Mouse (Mus musculus): ENCODE results near the gene Msrb1. TPM values are rescaled to one million over a fixed set of nuclear protein-coding genes. Genes with fewer than 3 reads are reported as not detected.
A peak's percentile ranks its signal among the peaks of the same experiment; 100 is the strongest.
"Not testable (repeated sequence)": the region's sequence is repeated elsewhere in the genome, so short reads cannot be mapped to it uniquely, and the experiment has no call there.

The Msrb1 gene
- polyA plus RNA-seq, 1 experiment: 80.8 TPM

GRCm38 (mm10) chr17:24699473-24699872 is 37.0 kb upstream of the Msrb1 start:
- Histone ChIP-seq H3K4me3 (ENCODE audit: insufficient read depth, low read length) (no peak overlapping the region), H3K27ac (ENCODE audit: insufficient read depth, low read length) (no peak overlapping the region), H3K4me1 (ENCODE audit: control insufficient read depth, insufficient read depth, low read length) (no peaks in the 10 kb centered on the region)
- no peak for TF ChIP-seq POLR2A (IDR thresholded peaks at IDR 0.05; ENCODE audit: low read depth, low read length)
- TF ChIP-seq CTCF (IDR thresholded peaks at IDR 0.05; ENCODE audit: borderline replicate concordance, insufficient read depth, low read length): no peak

- Histone ChIP-seq H3K4me1 (ENCODE audit: control insufficient read depth, insufficient read depth, low read length) (no peaks in the 10 kb centered on the region; the same call in 1 of the 2 replicates), H3K27ac (ENCODE audit: insufficient read depth, low read length) (no peak overlapping the region), H3K4me3 (ENCODE audit: insufficient read depth, low read length) (no peak overlapping the region)
- no peak for TF ChIP-seq CTCF (IDR thresholded peaks at IDR 0.05; ENCODE audit: borderline replicate concordance, insufficient read depth, low read length)
- TF ChIP-seq POLR2A (IDR thresholded peaks at IDR 0.05; ENCODE audit: low read depth, low read length): no peak
Observed at GRCm38 (mm10) chr17:24701251-24701650, 35.2 kb upstream of the Msrb1 start.

DNA sequence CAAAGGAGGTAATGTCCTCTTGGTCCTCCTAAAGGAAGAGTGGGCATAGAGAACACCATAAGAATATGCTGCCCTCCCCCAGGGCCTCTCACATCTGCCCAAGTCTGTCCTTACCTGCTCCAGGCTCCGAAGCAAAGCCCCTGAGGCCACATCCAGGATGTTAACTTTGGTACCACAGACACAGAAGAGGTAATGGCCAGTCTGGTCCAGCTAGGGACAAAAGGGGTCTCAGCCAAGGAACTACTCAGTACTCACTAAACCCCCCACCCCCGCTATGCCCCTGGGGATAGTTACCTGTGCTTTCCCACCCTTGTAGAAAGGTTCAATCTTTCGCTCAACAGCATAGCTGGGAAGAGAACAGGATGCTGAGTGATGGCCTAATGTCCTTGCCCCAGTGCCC is 30.6 kb upstream of the Msrb1 start:
- Histone ChIP-seq H3K27ac (ENCODE audit: insufficient read depth, low read length) (no peak overlapping the region), H3K4me1 (ENCODE audit: control insufficient read depth, insufficient read depth, low read length) (no peaks in the 10 kb centered on the region; the same call in 1 of the 2 replicates), H3K4me3 (ENCODE audit: insufficient read depth, low read length) (no peak overlapping the region)
- no peak for TF ChIP-seq POLR2A (IDR thresholded peaks at IDR 0.05; ENCODE audit: low read depth, low read length)
- TF ChIP-seq CTCF (IDR thresholded peaks at IDR 0.05; ENCODE audit: borderline replicate concordance, insufficient read depth, low read length): no peak

GRCm38 (mm10) chr17:24706982-24707800 is 29.3 kb upstream of the Msrb1 start, which contains the start of gene Tbl3:
Gene Tbl3, minus strand, starts transcription at chr17:24707660.
- TF ChIP-seq POLR2A (IDR thresholded peaks at IDR 0.05; ENCODE audit: low read depth, low read length) (peak; percentile 93), CTCF (IDR thresholded peaks at IDR 0.05; ENCODE audit: borderline replicate concordance, insufficient read depth, low read length) (no peak)
- Histone ChIP-seq H3K4me3 (ENCODE audit: insufficient read depth, low read length) (peak within 1 kb of the TSS; percentile 63), H3K4me1 (ENCODE audit: control insufficient read depth, insufficient read depth, low read length) (no peaks in the 10 kb centered on the region; the same call in 1 of the 2 replicates), H3K27ac (ENCODE audit: insufficient read depth, low read length) (peak within 1 kb of the TSS; percentile 15)

GRCm38 (mm10) chr17:24707801-24708425 is 28.5 kb upstream of the Msrb1 start:
- no peaks in the 10 kb centered on the region; the same call in 1 of the 2 replicates for H3K4me1 ChIP-seq (ENCODE audit: control insufficient read depth, insufficient read depth, low read length)
- peak overlapping the region; percentile 63 for H3K4me3 ChIP-seq (ENCODE audit: insufficient read depth, low read length)
- H3K27ac ChIP-seq (ENCODE audit: insufficient read depth, low read length): peak overlapping the region; percentile 15
- TF ChIP-seq POLR2A (IDR thresholded peaks at IDR 0.05; ENCODE audit: low read depth, low read length) (no peak), CTCF (IDR thresholded peaks at IDR 0.05; ENCODE audit: borderline replicate concordance, insufficient read depth, low read length) (no peak)

- no peak overlapping the region for H3K27ac ChIP-seq (ENCODE audit: insufficient read depth, low read length)
- no peaks in the 10 kb centered on the region; the same call in 1 of the 2 replicates for H3K4me1 ChIP-seq (ENCODE audit: control insufficient read depth, insufficient read depth, low read length)
- TF ChIP-seq CTCF (IDR thresholded peaks at IDR 0.05; ENCODE audit: borderline replicate concordance, insufficient read depth, low read length) (no peak), POLR2A (IDR thresholded peaks at IDR 0.05; ENCODE audit: low read depth, low read length) (no peak)
- no peak overlapping the region for H3K4me3 ChIP-seq (ENCODE audit: insufficient read depth, low read length)
Observed at GRCm38 (mm10) chr17:24708646-24709045, 27.8 kb upstream of the Msrb1 start.

DNA sequence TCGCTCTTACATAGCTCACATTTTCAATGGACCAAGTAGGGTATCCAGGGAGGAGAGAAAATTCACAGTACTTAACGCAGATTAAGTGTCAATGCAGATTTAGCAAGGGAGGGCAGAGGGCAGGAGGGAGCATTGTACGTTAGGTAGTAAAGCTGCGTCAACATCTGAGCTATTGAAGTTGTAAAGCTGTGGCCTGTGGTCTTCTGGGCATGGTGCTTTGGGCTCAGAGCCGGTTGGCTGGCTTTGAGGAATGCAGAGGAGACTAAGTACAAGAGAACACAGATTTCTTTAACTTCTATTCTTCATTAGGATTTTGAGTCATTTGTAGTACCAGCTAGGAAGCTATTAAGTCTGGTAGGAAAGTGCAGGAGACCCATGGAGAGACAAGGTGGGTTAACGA is 20.9 kb upstream of the Msrb1 start:
- TF ChIP-seq POLR2A (IDR thresholded peaks at IDR 0.05; ENCODE audit: low read depth, low read length): no peak
- TF ChIP-seq CTCF (IDR thresholded peaks at IDR 0.05; ENCODE audit: borderline replicate concordance, insufficient read depth, low read length): no peak
- H3K4me1 ChIP-seq (ENCODE audit: control insufficient read depth, insufficient read depth, low read length): no peaks in the 10 kb centered on the region
- no peak overlapping the region for H3K4me3 ChIP-seq (ENCODE audit: insufficient read depth, low read length)
- H3K27ac ChIP-seq (ENCODE audit: insufficient read depth, low read length): no peak overlapping the region

DNA sequence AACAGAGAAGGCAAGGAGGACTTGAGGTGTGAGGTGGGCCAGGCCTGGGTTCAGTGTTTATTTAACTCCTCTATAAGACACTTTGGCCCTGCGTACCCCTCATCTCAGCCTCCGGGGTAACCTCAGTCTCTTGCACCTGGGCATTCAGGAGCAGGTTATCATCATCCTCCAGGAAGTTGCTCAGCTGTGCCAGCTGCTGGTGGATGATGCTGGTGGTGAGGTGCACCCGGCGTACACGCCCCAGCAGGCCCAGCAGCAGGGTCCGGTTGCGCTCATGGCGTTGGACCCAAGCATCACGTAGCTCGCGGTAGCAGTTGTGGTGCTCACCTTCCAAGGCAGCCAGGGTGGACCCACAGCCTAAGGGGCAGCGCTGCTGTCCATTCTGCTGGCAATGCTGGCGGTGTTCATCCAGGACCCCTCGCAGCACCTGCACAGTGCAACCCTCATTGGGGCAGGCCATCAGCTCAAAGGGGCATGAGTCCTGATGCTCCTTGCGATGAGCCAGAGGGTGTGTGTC is 20.2 kb upstream of the Msrb1 start:
- H3K4me1 ChIP-seq (ENCODE audit: control insufficient read depth, insufficient read depth, low read length): no peaks in the 10 kb centered on the region
- no peak for TF ChIP-seq CTCF (IDR thresholded peaks at IDR 0.05; ENCODE audit: borderline replicate concordance, insufficient read depth, low read length)
- no peak for TF ChIP-seq POLR2A (IDR thresholded peaks at IDR 0.05; ENCODE audit: low read depth, low read length)
- no peak overlapping the region for H3K27ac ChIP-seq (ENCODE audit: insufficient read depth, low read length)
- no peak overlapping the region for H3K4me3 ChIP-seq (ENCODE audit: insufficient read depth, low read length)

- TF ChIP-seq CTCF (IDR thresholded peaks at IDR 0.05; ENCODE audit: borderline replicate concordance, insufficient read depth, low read length) (no peak), POLR2A (IDR thresholded peaks at IDR 0.05; ENCODE audit: low read depth, low read length) (peak; percentile 65)
- Histone ChIP-seq H3K4me1 (ENCODE audit: control insufficient read depth, insufficient read depth, low read length) (no peaks in the 10 kb centered on the region), H3K4me3 (ENCODE audit: insufficient read depth, low read length) (peak within 1 kb of the TSS; percentile 62), H3K27ac (ENCODE audit: insufficient read depth, low read length) (no peak within 1 kb of the TSS)
Observed at GRCm38 (mm10) chr17:24717943-24718342, 18.5 kb upstream of the Msrb1 start, which contains the start of the genes Rnf151 and Rps2. Gene Rnf151, minus strand, starts transcription at chr17:24718063. Gene Rps2, plus strand, starts transcription at chr17:24718116.

GRCm38 (mm10) chr17:24718938-24719337 is 17.5 kb upstream of the Msrb1 start:
- peak overlapping the region; percentile 62 for H3K4me3 ChIP-seq (ENCODE audit: insufficient read depth, low read length)
- not testable (repeated sequence) for H3K27ac ChIP-seq (ENCODE audit: insufficient read depth, low read length); H3K4me1 ChIP-seq (ENCODE audit: control insufficient read depth, insufficient read depth, low read length)
